Mouse (Mus musculus) myocyte (in vitro differentiated cells): ENCODE measurements at regions not wholly inside any gene's neighbourhood (a gene's known extent, or its start where the extent isn't known, plus 50 kb on each side); places are given as distances from the start of the nearest gene placed in this dataset.

Experiments
- POLR2AphosphoS2 ChIP-seq: IDR thresholded peaks from one replicate; pipeline ENCODE4 v1.6.1; 2011; ENCODE audit warnings: low read depth, control low read depth; ENCODE audit not compliant: insufficient read length
- TCF12 ChIP-seq: IDR thresholded peaks from one replicate; pipeline ENCODE4 v1.6.1; 2011; ENCODE audit warnings: mild to moderate bottlenecking, control low read depth; ENCODE audit not compliant: poor library complexity, insufficient read depth, severe bottlenecking

GRCm38 (mm10) chr6:97693281-97693680, 75.9 kb upstream of the Frmd4b start:
- TF ChIP-seq TCF12, result no peak
- no peak for TF ChIP-seq POLR2AphosphoS2
